Mouse (Mus musculus) testis, adult 2 months (tissue): Measurements from ENCODE around the gene Inafm1. TPM values are rescaled to one million over a fixed set of nuclear protein-coding genes. Genes with fewer than 3 reads are reported as not detected.
"Not testable (repeated sequence)": the region's sequence is repeated elsewhere in the genome, so short reads cannot be mapped to it uniquely, and the experiment has no call there.

ENCODE experiments used
- H3K27ac ChIP-seq: fragments of 200-500 bp; 2 replicates; pipeline ENCODE4 v1.5.1; 2012; ENCODE audit warnings: low read depth, low read length; ENCODE audit not compliant: control insufficient read depth, insufficient read depth
- H3K27me3 ChIP-seq: fragments of 200-500 bp; 2 replicates; pipeline ENCODE4 v1.6.1; 2012; ENCODE audit warnings: mild to moderate bottlenecking, low read length, moderate library complexity; ENCODE audit not compliant: control insufficient read depth, insufficient read depth
- H3K36me3 ChIP-seq: fragments of 200-500 bp; 2 replicates; pipeline ENCODE4 v1.6.1; 2012; ENCODE audit warnings: mild to moderate bottlenecking, low read length; ENCODE audit not compliant: control insufficient read depth, insufficient read depth
- H3K4me1 ChIP-seq: fragments of 200-500 bp; 2 replicates; pipeline ENCODE4 v1.6.1; 2012; ENCODE audit warnings: low read length; ENCODE audit not compliant: control insufficient read depth, insufficient read depth
- H3K4me3 ChIP-seq: fragments of 200-500 bp; 2 replicates; pipeline ENCODE4 v1.5.1; 2012; ENCODE audit warnings: low read depth, mild to moderate bottlenecking, low read length, moderate library complexity, mixed read lengths; ENCODE audit not compliant: control insufficient read depth
- CTCF ChIP-seq: fragments of 200-500 bp; IDR thresholded peaks from 2 replicates; pipeline ENCODE4 v1.5.1; 2012; ENCODE audit warnings: low read depth, mild to moderate bottlenecking, inconsistent platforms, low read length, moderate library complexity; ENCODE audit not compliant: control insufficient read depth, insufficient read depth, insufficient replicate concordance
- POLR2A ChIP-seq: fragments of 200-500 bp; IDR thresholded peaks from 2 replicates; pipeline ENCODE4 v1.6.1; 2012; ENCODE audit warnings: low read depth, mild to moderate bottlenecking, inconsistent platforms, low read length, moderate library complexity; ENCODE audit not compliant: control insufficient read depth
- polyA plus RNA-seq: library from polyadenylated mRNA; depleted of rRNA; stranded (reverse); fragments of >200 nt; gene quantifications from 2 replicates; pipeline ENCODE4 v1.2.3, GENCODE M21; 2012

Gene Inafm1
- polyA plus RNA-seq, 1 experiment: 19.5 TPM

DNA sequence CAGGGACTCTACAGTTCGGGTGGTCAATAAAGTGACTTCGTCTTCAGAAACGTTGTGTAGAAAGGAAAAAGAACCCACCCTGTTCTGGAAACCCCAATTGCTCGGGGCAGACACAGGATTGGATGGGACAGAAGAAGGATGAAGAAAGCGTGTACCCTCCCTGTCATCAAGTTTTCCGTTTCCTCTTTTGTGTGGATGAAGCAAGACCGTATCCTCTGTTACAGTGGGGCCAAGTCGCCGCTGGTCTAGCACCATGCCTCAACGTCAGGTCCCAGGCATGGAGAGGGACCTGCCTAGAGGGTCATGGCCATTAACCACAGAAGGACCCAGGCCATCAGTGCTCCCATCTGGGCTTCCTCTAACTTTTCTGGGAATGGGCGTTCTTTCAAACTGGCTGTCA is 15.6 kb downstream of the Inafm1 start:
- no peak overlapping the region for H3K27ac ChIP-seq
- no peak overlapping the region for H3K4me3 ChIP-seq
- H3K27me3 ChIP-seq: no peaks in the 10 kb centered on the region
- H3K36me3 ChIP-seq: no peaks in the 10 kb centered on the region
- no peaks in the 10 kb centered on the region for H3K4me1 ChIP-seq
- TF ChIP-seq POLR2A (no peak), CTCF (no peak)

DNA sequence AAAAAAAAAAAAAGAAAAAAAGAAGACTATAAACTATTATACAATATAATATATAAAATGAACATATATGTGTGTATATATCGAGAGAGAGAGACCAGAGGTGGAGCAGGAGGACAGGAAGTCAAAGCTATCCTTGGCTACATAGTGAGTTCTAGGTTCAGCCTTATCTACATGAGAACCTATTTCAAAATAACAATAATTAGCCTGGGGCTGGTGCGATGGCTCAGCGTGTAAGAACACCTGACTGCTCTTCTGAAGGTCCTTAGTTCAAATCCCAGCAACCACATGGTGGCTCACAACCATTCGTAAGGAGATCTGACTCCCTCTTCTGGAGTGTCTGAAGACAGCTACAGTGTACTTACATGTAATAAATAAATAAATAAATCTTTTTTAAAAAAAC is 17.5 kb downstream of the Inafm1 start:
- not testable (repeated sequence) for H3K27ac ChIP-seq, H3K4me1 ChIP-seq, H3K36me3 ChIP-seq, H3K27me3 ChIP-seq, H3K4me3 ChIP-seq

DNA sequence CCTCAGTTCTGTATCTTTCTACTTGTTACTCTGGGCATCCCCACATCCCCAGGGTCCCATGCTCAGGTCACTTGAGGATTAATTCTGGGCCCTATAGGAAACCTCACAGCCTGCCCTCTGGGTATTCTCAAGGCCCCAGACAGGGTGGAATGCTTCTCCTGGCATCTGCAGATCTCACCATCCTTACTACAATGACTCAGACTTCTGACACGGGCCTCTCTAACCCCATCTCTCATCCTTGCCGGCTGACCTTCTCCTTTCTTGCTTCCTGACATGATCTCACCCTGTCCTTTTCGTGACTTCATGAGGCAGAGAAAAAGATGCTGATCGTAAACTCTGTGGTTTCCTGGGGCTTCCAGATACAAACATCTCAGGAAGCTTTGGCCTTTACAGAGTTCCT is 19.2 kb downstream of the Inafm1 start:
- no peak overlapping the region for H3K4me3 ChIP-seq
- H3K27ac ChIP-seq: no peak overlapping the region
- no peak for TF ChIP-seq POLR2A
- no peak for TF ChIP-seq CTCF
- H3K27me3 ChIP-seq: no peaks in the 10 kb centered on the region; the same call in 1 of the 2 replicates
- H3K36me3 ChIP-seq: no peaks in the 10 kb centered on the region
- no peaks in the 10 kb centered on the region for H3K4me1 ChIP-seq

DNA sequence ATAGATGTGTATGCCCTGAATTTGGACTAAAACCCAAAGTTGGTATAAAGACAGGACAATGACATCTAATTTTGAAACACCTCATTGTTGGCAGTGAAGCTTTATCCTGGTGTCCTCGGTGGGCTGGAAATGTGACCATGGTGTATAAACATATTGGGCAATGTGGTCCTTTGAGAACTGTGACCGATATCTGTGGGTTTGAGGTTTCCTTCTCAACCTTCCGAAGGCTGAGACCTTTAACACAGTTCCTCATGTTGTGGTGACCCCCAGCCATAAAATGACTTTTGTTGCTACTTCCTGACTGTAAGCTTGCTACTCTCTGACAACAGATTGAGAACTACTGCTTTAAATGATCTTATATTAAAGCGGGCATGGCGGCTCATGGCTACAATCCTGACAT is 22.7 kb downstream of the Inafm1 start:
- Histone ChIP-seq H3K27me3 (no peaks in the 10 kb centered on the region; the same call in 1 of the 2 replicates), H3K4me3 (no peak overlapping the region), H3K4me1 (peaks cover 4% of the 10 kb centered on the region; the same call in 1 of the 2 replicates), H3K27ac (no peak overlapping the region), H3K36me3 (no peaks in the 10 kb centered on the region)
- TF ChIP-seq POLR2A: no peak
- no peak for TF ChIP-seq CTCF

DNA sequence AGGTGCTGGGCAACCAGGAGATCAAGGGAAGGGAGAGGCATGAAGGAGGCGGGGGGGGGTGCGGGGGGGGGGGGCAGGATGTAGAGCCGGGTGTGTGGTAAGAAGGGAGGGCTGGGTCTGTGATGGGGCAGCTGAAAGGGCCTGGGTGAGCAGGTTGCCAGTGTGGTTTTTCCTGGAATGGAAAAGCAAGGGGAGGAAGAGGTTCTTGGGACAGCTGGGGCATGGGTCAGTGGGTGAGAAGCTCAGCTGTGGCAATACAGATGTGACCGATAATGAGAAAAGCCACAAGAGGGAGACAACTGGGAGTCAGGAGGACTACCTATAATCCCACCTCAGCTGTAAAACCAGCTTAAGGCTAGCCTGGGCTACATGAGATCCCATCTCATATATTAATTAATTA is 27.5 kb downstream of the Inafm1 start:
- Histone ChIP-seq H3K27ac (no peak overlapping the region), H3K4me1 (peaks cover 4% of the 10 kb centered on the region; the same call in 1 of the 2 replicates), H3K27me3 (no peaks in the 10 kb centered on the region; the same call in 1 of the 2 replicates), H3K36me3 (no peaks in the 10 kb centered on the region), H3K4me3 (no peak overlapping the region)
- TF ChIP-seq CTCF (no peak), POLR2A (no peak)

DNA sequence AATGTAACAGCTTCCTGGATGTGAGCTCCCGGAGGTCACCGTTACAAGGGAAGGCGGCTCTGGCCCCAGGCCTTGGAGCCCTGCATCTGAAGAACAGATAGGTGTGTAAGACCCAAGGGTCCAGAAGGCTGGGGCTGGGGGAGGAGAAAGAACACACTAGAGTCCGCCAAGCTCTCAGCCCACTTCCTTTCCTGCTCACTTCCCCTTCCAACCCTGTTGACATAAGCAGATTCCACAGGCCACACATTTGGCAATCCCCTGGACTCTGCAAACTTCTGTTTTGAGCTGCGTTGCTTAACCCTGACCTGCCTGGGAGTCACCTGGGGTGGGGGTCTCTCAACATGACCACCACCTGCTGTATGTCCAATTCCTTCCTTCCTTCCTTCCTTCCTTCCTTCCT is 29.4 kb downstream of the Inafm1 start, which contains the start of gene C5ar2:
Gene C5ar2 (minus strand): TSS at position 88 of the 400 bp plus-strand sequence.
- Histone ChIP-seq H3K27ac (no peak within 1 kb of the TSS), H3K4me3 (no peak within 1 kb of the TSS), H3K27me3 (no peaks in the 10 kb centered on the region), H3K36me3 (no peaks in the 10 kb centered on the region), H3K4me1 (peaks cover 4% of the 10 kb centered on the region; the same call in 1 of the 2 replicates)
- no peak for TF ChIP-seq POLR2A
- TF ChIP-seq CTCF: no peak

DNA sequence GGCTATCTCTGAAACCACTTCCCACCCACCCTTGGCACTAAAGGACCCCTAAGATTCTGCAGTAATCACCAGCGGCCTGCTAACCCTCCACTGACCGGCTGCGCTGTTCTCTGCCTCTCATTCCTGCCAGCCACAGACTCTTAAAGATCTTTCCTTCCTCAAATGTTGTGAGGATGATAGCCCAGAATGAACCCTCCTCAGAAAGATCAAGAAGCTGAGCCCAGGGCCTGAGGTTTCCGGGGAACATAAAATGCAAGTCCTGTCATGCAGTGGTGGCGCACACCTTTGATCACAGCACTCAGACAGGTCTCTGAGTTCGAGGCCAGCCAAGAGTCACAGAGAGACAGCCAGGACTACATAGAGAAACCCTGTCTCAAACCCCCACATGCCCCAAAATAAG is 31.2 kb downstream of the Inafm1 start:
- TF ChIP-seq CTCF (no peak), POLR2A (no peak)
- Histone ChIP-seq H3K27ac (no peak overlapping the region), H3K4me1 (peaks cover 2% of the 10 kb centered on the region), H3K27me3 (no peaks in the 10 kb centered on the region), H3K36me3 (no peaks in the 10 kb centered on the region), H3K4me3 (no peak overlapping the region)

DNA sequence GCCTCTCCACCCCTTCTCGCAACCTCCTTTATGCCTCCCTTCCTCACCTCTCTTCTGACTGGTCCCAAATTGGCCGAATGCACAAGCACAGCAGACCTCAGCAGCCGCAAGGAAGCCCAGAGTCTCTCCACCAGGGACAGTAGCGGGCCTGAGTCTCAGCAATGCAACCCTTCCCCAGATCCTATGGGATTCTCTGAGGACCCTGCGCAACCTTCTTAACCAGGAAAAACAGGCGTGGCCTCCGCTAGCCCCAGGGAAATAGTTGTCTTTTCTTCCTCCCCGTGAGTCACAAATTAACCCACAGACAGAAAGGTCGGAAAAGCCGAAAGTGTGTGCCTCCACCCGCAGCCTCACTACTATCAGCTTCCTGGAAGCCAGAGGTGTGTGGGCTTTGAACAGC is 31.6 kb downstream of the Inafm1 start:
- no peak overlapping the region for H3K27ac ChIP-seq
- TF ChIP-seq POLR2A: no peak

More for the DNA sequence above, 31.6 kb downstream of the Inafm1 start:
- Histone ChIP-seq H3K4me3 (no peak overlapping the region), H3K36me3 (no peaks in the 10 kb centered on the region), H3K4me1 (peaks cover 2% of the 10 kb centered on the region), H3K27me3 (no peaks in the 10 kb centered on the region)
